Mouse (Mus musculus) heart, embryonic 15.5 days (tissue): ENCODE data around the gene Fam228a. TPM values are rescaled to one million over a fixed set of nuclear protein-coding genes. Genes with fewer than 3 reads are reported as not detected.

ENCODE experiments used
- ATAC-seq: fragments of 200-750 bp; cut with Nextera tagmentation; replicated peaks from 2 replicates; pipeline ENCODE4 v1.8.0; 2017; ENCODE audit warnings: low read depth, moderate TSS enrichment; ENCODE audit not compliant: insufficient number of reproducible peaks, insufficient read depth, low FRiP score
- H3K27ac ChIP-seq: fragments of 300-500 bp; sonication (generic); 2 replicates; pipeline ENCODE4 v1.5.1; 2015; ENCODE audit warnings: mild to moderate bottlenecking, inconsistent platforms
- H3K27me3 ChIP-seq: fragments of 300-500 bp; sonication (generic); 2 replicates; pipeline ENCODE4 v1.6.1; 2015; ENCODE audit warnings: inconsistent platforms
- H3K36me3 ChIP-seq: fragments of 300-500 bp; sonication (generic); 2 replicates; pipeline ENCODE4 v1.6.1; 2015; ENCODE audit warnings: mild to moderate bottlenecking, inconsistent platforms
- H3K4me1 ChIP-seq: fragments of 300-500 bp; sonication (generic); replicated peaks from 2 replicates; pipeline ENCODE4 v1.6.1; 2015; ENCODE audit warnings: inconsistent platforms
- H3K4me2 ChIP-seq: fragments of 300-500 bp; sonication (generic); 2 replicates; pipeline ENCODE4 v1.6.1; 2015; ENCODE audit warnings: inconsistent platforms, mild to moderate bottlenecking, moderate library complexity
- H3K4me3 ChIP-seq: fragments of 300-500 bp; sonication (generic); 2 replicates; pipeline ENCODE4 v1.5.1; 2015; ENCODE audit warnings: mild to moderate bottlenecking, inconsistent platforms
- H3K9ac ChIP-seq: fragments of 300-500 bp; sonication (generic); 2 replicates; pipeline ENCODE4 v1.6.1; 2015; ENCODE audit warnings: mild to moderate bottlenecking, inconsistent platforms
- H3K9me3 ChIP-seq: fragments of 300-500 bp; sonication (generic); replicated peaks from 2 replicates; pipeline ENCODE4 v1.6.1; 2016; ENCODE audit warnings: inconsistent platforms
- whole genome bisulfite sequencing: fragments of 180-500 bp; shearing (Covaris S2); methylation state at CpG from one replicate; pipeline ENCODE4 v1.1.7; 2015; ENCODE audit warnings: mixed read lengths; 5-methylcytosine and 5-hydroxymethylcytosine counted together
- polyA plus RNA-seq: library from polyadenylated mRNA; unstranded; fragments of >200 nt; fragmentation: Nextera tagmentation; extraction: Ambion mirVana; gene quantifications from 2 replicates; pipeline ENCODE4 v1.2.1, GENCODE M21; 2015

The Fam228a gene
- polyA plus RNA-seq, 1 experiment from 2014 or later, result 0.15 TPM

GRCm38 (mm10) chr12:4688386-4688785, 49.8 kb downstream of the Fam228a start:
- Histone ChIP-seq H3K27me3 (no peaks in the 10 kb centered on the region), H3K36me3 (0 out of 2 replicates have a peak, but pooled peaks cover 2% of the 10 kb centered on the region), H3K27ac (no peak overlapping the region), H3K4me3 (no peak overlapping the region), H3K4me1 (no peaks in the 10 kb centered on the region), H3K9me3 (no peaks in the 10 kb centered on the region), H3K9ac (no peak overlapping the region), H3K4me2 (no peak overlapping the region)
- 82% methylated on average over 2 of the region's 2 CpGs for WGBS
- no peak for ATAC-seq

- WGBS, result 69% methylated on average over 4 of the region's 4 CpGs
- no peaks in the 10 kb centered on the region for H3K27me3 ChIP-seq
- H3K4me1 ChIP-seq, result peaks cover 1% of the 10 kb centered on the region; the same call in 1 of the 2 replicates
- no peak overlapping the region for H3K4me3 ChIP-seq
- H3K27ac ChIP-seq, result no peak overlapping the region
- no peak for ATAC-seq
- 0 out of 2 replicates have a peak, but pooled peaks cover 2% of the 10 kb centered on the region for H3K36me3 ChIP-seq
- H3K9ac ChIP-seq, result no peak overlapping the region
- no peaks in the 10 kb centered on the region for H3K9me3 ChIP-seq
- H3K4me2 ChIP-seq, result no peak overlapping the region
Measured at GRCm38 (mm10) chr12:4685441-4685840, 52.8 kb downstream of the Fam228a start.

- no peaks in the 10 kb centered on the region for H3K27me3 ChIP-seq
- no peak overlapping the region for H3K4me3 ChIP-seq
- no peaks in the 10 kb centered on the region for H3K9me3 ChIP-seq
- WGBS, result 25% methylated on average over 4 of the region's 4 CpGs
- peak; percentile 75 for ATAC-seq
- no peak overlapping the region for H3K9ac ChIP-seq
- H3K36me3 ChIP-seq, result peaks cover 29% of the 10 kb centered on the region
- peak overlapping the region; percentile 29 for H3K27ac ChIP-seq
- peaks cover 9% of the 10 kb centered on the region; the same call in 1 of the 2 replicates for H3K4me1 ChIP-seq
- peak overlapping the region; percentile 16 for H3K4me2 ChIP-seq
Measured at GRCm38 (mm10) chr12:4679971-4680370, 58.3 kb downstream of the Fam228a start.

GRCm38 (mm10) chr12:4676336-4676735, 61.9 kb downstream of the Fam228a start:
- ATAC-seq, result no peak
- Histone ChIP-seq H3K36me3 (peaks cover 56% of the 10 kb centered on the region), H3K4me1 (peaks cover 9% of the 10 kb centered on the region; the same call in 1 of the 2 replicates), H3K9ac (no peak overlapping the region), H3K9me3 (no peaks in the 10 kb centered on the region), H3K27me3 (no peaks in the 10 kb centered on the region), H3K4me3 (no peak overlapping the region), H3K4me2 (no peak overlapping the region), H3K27ac (no peak overlapping the region)
- WGBS, result 93% methylated on average over 1 of the region's 1 CpGs

GRCm38 (mm10) chr12:4665675-4666037, 72.6 kb downstream of the Fam228a start:
- Histone ChIP-seq H3K27me3 (no peaks in the 10 kb centered on the region), H3K4me1 (no peaks in the 10 kb centered on the region), H3K4me2 (no peak overlapping the region), H3K9ac (no peak overlapping the region), H3K36me3 (peaks cover 53% of the 10 kb centered on the region), H3K4me3 (no peak overlapping the region), H3K27ac (no peak overlapping the region), H3K9me3 (no peaks in the 10 kb centered on the region)
- no peak for ATAC-seq
- WGBS, result 76% methylated on average over 5 of the region's 5 CpGs

- Histone ChIP-seq H3K9me3 (no peaks in the 10 kb centered on the region), H3K27ac (0 out of 2 replicates have a peak overlapping the region, but pooled peaks have one; percentile 2), H3K4me1 (no peaks in the 10 kb centered on the region), H3K27me3 (no peaks in the 10 kb centered on the region), H3K9ac (no peak overlapping the region), H3K4me3 (no peak overlapping the region), H3K36me3 (peaks cover 52% of the 10 kb centered on the region), H3K4me2 (no peak overlapping the region)
- 52% methylated on average over 7 of the region's 7 CpGs for WGBS
- no peak for ATAC-seq
Measured at GRCm38 (mm10) chr12:4664929-4665674, 73.1 kb downstream of the Fam228a start.

Other genes with a start within 250 kb of the Fam228a start
- 33.1 and 35.4 TPM in 2 replicates for gene Itsn2, start 145.8 kb downstream of the Fam228a start, polyA plus RNA-seq
- gene Gm3625, start 145.5 kb downstream of the Fam228a start, polyA plus RNA-seq, result not detected in 2 replicates
- gene Pfn4, start 30.6 kb upstream of the Fam228a start, polyA plus RNA-seq, result 1.9 and 2.0 TPM in 2 replicates
- gene Fam228b, start 30.8 kb upstream of the Fam228a start, polyA plus RNA-seq, result 2.1 and 3.0 TPM in 2 replicates
- 97.9 and 107 TPM in 2 replicates for gene Sf3b6, start 79.1 kb upstream of the Fam228a start, polyA plus RNA-seq
- gene Fkbp1b, start 103.2 kb upstream of the Fam228a start, polyA plus RNA-seq, result 8.9 and 10.5 TPM in 2 replicates
- gene Wdcp, start 104.9 kb upstream of the Fam228a start, polyA plus RNA-seq, result 15.0 and 15.5 TPM in 2 replicates
- gene Mfsd2b, start 135.9 kb upstream of the Fam228a start, polyA plus RNA-seq, result 1.4 and 2.2 TPM in 2 replicates
- 30.1 and 32.1 TPM in 2 replicates for gene Ubxn2a, start 169.3 kb upstream of the Fam228a start, polyA plus RNA-seq
- gene Atad2b, start 178.9 kb upstream of the Fam228a start, polyA plus RNA-seq, result 6.0 and 6.9 TPM in 2 replicates